Mouse (Mus musculus) neural tube, embryonic 14.5 days (tissue): ENCODE results near the gene Limch1. TPM values are rescaled to one million over a fixed set of nuclear protein-coding genes. Genes with fewer than 3 reads are reported as not detected.

Experiments used
- ATAC-seq: fragments of 200-750 bp; cut with Nextera tagmentation; 2 replicates; pipeline ENCODE4 v1.8.0; 2017; ENCODE audit warnings: low read depth, mild to moderate bottlenecking, moderate TSS enrichment, moderate library complexity
- H3K27ac ChIP-seq: fragments of 300-500 bp; sonication (generic); 2 replicates; pipeline ENCODE4 v1.5.1; 2014; ENCODE audit warnings: low read depth, mild to moderate bottlenecking, control low read depth, low read length, moderate library complexity, mixed read lengths
- H3K27me3 ChIP-seq: fragments of 300-500 bp; sonication (generic); 2 replicates; pipeline ENCODE4 v1.6.1; 2014; ENCODE audit warnings: low read length; ENCODE audit not compliant: control insufficient read depth, insufficient read depth
- H3K36me3 ChIP-seq: fragments of 300-500 bp; sonication (generic); 2 replicates; pipeline ENCODE4 v1.6.1; 2014; ENCODE audit warnings: low read length, mixed read lengths; ENCODE audit not compliant: control insufficient read depth, insufficient read depth
- H3K4me1 ChIP-seq: fragments of 300-500 bp; sonication (generic); 2 replicates; pipeline ENCODE4 v1.6.1; 2014; ENCODE audit warnings: low read length; ENCODE audit not compliant: control insufficient read depth, insufficient read depth
- H3K4me2 ChIP-seq: fragments of 300-500 bp; sonication (generic); 2 replicates; pipeline ENCODE4 v1.6.1; 2014; ENCODE audit warnings: mild to moderate bottlenecking, low read depth, low read length, control low read depth
- H3K4me3 ChIP-seq: fragments of 300-500 bp; sonication (generic); 2 replicates; pipeline ENCODE4 v1.5.1; 2014; ENCODE audit warnings: low read depth, low read length, control low read depth, mixed read lengths
- H3K9ac ChIP-seq: fragments of 300-500 bp; sonication (generic); replicated peaks from 2 replicates; pipeline ENCODE4 v1.6.1; 2014; ENCODE audit warnings: low read depth, mild to moderate bottlenecking, control low read depth, low read length, mixed read lengths
- H3K9me3 ChIP-seq: fragments of 300-500 bp; sonication (generic); 2 replicates; pipeline ENCODE4 v1.6.1; 2016; ENCODE audit warnings: low read length; ENCODE audit not compliant: control insufficient read depth
- WGBS: fragments of 180-500 bp; shearing (Covaris S2); extraction: QIAGEN DNeasy Blood & Tissue Kit; methylation state at CpG from one replicate; pipeline ENCODE4 v1.1.7; 2014; 5-methylcytosine and 5-hydroxymethylcytosine counted together
- polyA plus RNA-seq: library from polyadenylated mRNA; unstranded; fragments of >200 nt; fragmentation: Nextera tagmentation; extraction: Ambion mirVana; gene quantifications from 2 replicates; pipeline ENCODE4 v1.2.1, GENCODE M21; 2014

The Limch1 gene
- polyA plus RNA-seq, 1 experiment from 2014 or later: 81.8 TPM

GRCm38 (mm10) chr5:66768034-66768433, 22.4 kb downstream of the Limch1 start:
- H3K4me1 ChIP-seq: 0 out of 2 replicates have a peak, but pooled peaks cover 3% of the 10 kb centered on the region
- H3K4me3 ChIP-seq: no peak overlapping the region
- WGBS: 46% methylated on average over 4 of the region's 4 CpGs
- no peaks in the 10 kb centered on the region for H3K9me3 ChIP-seq
- H3K36me3 ChIP-seq: no peaks in the 10 kb centered on the region
- no peak overlapping the region for H3K4me2 ChIP-seq
- no peak overlapping the region for H3K27ac ChIP-seq
- no peaks in the 10 kb centered on the region for H3K27me3 ChIP-seq
- H3K9ac ChIP-seq: no peak overlapping the region
- no peak for ATAC-seq

GRCm38 (mm10) chr5:66769070-66769469, 23.4 kb downstream of the Limch1 start:
- Histone ChIP-seq H3K9me3 (no peaks in the 10 kb centered on the region), H3K27ac (no peak overlapping the region), H3K36me3 (no peaks in the 10 kb centered on the region), H3K4me1 (0 out of 2 replicates have a peak, but pooled peaks cover 3% of the 10 kb centered on the region), H3K4me3 (no peak overlapping the region), H3K27me3 (no peaks in the 10 kb centered on the region), H3K9ac (no peak overlapping the region), H3K4me2 (no peak overlapping the region)
- ATAC-seq: no peak
- WGBS: 24% methylated on average over 4 of the region's 4 CpGs

GRCm38 (mm10) chr5:66769558-66769957, 23.9 kb downstream of the Limch1 start:
- 73% methylated on average over 5 of the region's 5 CpGs for WGBS
- Histone ChIP-seq H3K4me1 (0 out of 2 replicates have a peak, but pooled peaks cover 3% of the 10 kb centered on the region), H3K36me3 (no peaks in the 10 kb centered on the region), H3K27me3 (no peaks in the 10 kb centered on the region), H3K9me3 (no peaks in the 10 kb centered on the region), H3K4me3 (no peak overlapping the region), H3K4me2 (no peak overlapping the region), H3K9ac (no peak overlapping the region), H3K27ac (no peak overlapping the region)
- ATAC-seq: no peak

- H3K27ac ChIP-seq: no peak overlapping the region
- WGBS: 46% methylated on average over 10 of the region's 10 CpGs
- no peak overlapping the region for H3K4me3 ChIP-seq
- H3K4me2 ChIP-seq: no peak overlapping the region
- no peak for ATAC-seq
- no peaks in the 10 kb centered on the region for H3K36me3 ChIP-seq
- H3K4me1 ChIP-seq: no peaks in the 10 kb centered on the region
- no peaks in the 10 kb centered on the region for H3K9me3 ChIP-seq
- H3K27me3 ChIP-seq: no peaks in the 10 kb centered on the region
- no peak overlapping the region for H3K9ac ChIP-seq
These were observed 32.5 kb downstream of the Limch1 start for GRCm38 (mm10) chr5:66777999-66778710.

- H3K4me3 ChIP-seq: no peak overlapping the region
- no peaks in the 10 kb centered on the region for H3K27me3 ChIP-seq
- no peak overlapping the region for H3K27ac ChIP-seq
- no peak overlapping the region for H3K4me2 ChIP-seq
- no peak overlapping the region for H3K9ac ChIP-seq
- 96% methylated on average over 4 of the region's 4 CpGs for WGBS
- H3K9me3 ChIP-seq: no peaks in the 10 kb centered on the region
- no peaks in the 10 kb centered on the region for H3K4me1 ChIP-seq
- no peaks in the 10 kb centered on the region for H3K36me3 ChIP-seq
- ATAC-seq: no peak
These were observed 34.7 kb downstream of the Limch1 start for GRCm38 (mm10) chr5:66780371-66780770.

GRCm38 (mm10) chr5:66781507-66781906, 35.9 kb downstream of the Limch1 start:
- ATAC-seq: no peak
- H3K4me1 ChIP-seq: no peaks in the 10 kb centered on the region

GRCm38 (mm10) chr5:66782851-66783250, 37.2 kb downstream of the Limch1 start:
- ATAC-seq: no peak
- Histone ChIP-seq H3K9ac (no peak overlapping the region), H3K4me1 (no peaks in the 10 kb centered on the region), H3K27ac (no peak overlapping the region), H3K4me3 (no peak overlapping the region), H3K9me3 (no peaks in the 10 kb centered on the region), H3K4me2 (no peak overlapping the region), H3K36me3 (no peaks in the 10 kb centered on the region), H3K27me3 (no peaks in the 10 kb centered on the region)
- WGBS: 98% methylated on average over 2 of the region's 2 CpGs

More at GRCm38 (mm10) chr5:66781507-66781906, 35.9 kb downstream of the Limch1 start:
- 94% methylated on average over 1 of the region's 1 CpGs for WGBS
- Histone ChIP-seq H3K27me3 (no peaks in the 10 kb centered on the region), H3K36me3 (no peaks in the 10 kb centered on the region), H3K4me3 (no peak overlapping the region), H3K9me3 (no peaks in the 10 kb centered on the region), H3K9ac (no peak overlapping the region), H3K27ac (no peak overlapping the region), H3K4me2 (no peak overlapping the region)

- 76% methylated on average over 9 of the region's 9 CpGs for WGBS
- H3K9ac ChIP-seq: no peak overlapping the region
- H3K36me3 ChIP-seq: no peaks in the 10 kb centered on the region
- H3K4me2 ChIP-seq: no peak overlapping the region
- no peaks in the 10 kb centered on the region for H3K27me3 ChIP-seq
- H3K9me3 ChIP-seq: no peaks in the 10 kb centered on the region
- no peak overlapping the region for H3K27ac ChIP-seq
- no peaks in the 10 kb centered on the region for H3K4me1 ChIP-seq
- no peak overlapping the region for H3K4me3 ChIP-seq
- no peak for ATAC-seq
These were observed 39.2 kb downstream of the Limch1 start for GRCm38 (mm10) chr5:66784624-66785361.

GRCm38 (mm10) chr5:66785995-66786620, 40.5 kb downstream of the Limch1 start:
- Histone ChIP-seq H3K27ac (no peak overlapping the region), H3K9ac (no peak overlapping the region), H3K4me2 (no peak overlapping the region), H3K27me3 (no peaks in the 10 kb centered on the region), H3K4me1 (no peaks in the 10 kb centered on the region), H3K4me3 (no peak overlapping the region), H3K36me3 (no peaks in the 10 kb centered on the region), H3K9me3 (no peaks in the 10 kb centered on the region)
- ATAC-seq: no peak
- WGBS: 30% methylated on average over 1 of the region's 1 CpGs
